Mouse (Mus musculus): ENCODE results near the gene Bmyc.
"Not testable (repeated sequence)": the region's sequence is repeated elsewhere in the genome, so short reads cannot be mapped to it uniquely, and the experiment has no call there.

DNA sequence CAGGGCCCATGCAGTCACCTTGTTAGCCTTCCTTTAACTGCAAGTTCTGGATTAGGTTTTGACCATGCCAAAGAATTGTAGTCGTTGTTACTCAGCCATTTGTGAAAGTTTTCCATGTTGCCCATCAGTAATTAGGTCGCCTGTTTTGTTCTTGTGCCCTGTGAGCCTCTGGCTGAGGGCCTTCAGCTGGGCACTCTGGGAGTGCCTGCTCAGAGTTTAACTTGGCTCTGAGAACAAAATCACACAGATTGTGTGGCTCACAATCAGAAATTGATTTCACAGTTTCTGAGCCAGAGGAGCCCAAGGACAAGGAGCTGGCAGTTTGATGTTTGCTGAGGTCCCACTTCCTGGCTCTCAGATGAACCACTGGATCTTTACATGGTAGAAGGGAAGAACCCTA is 3.3 kb downstream of the Bmyc start:
- not testable (repeated sequence) for TF ChIP-seq CTCF, EP300 (IDR thresholded peaks at IDR 0.05; ENCODE audit: low read depth)

Data from heart, postnatal 0 days (tissue).